Mouse (Mus musculus): ENCODE measurements around the gene Neo1.

DNA sequence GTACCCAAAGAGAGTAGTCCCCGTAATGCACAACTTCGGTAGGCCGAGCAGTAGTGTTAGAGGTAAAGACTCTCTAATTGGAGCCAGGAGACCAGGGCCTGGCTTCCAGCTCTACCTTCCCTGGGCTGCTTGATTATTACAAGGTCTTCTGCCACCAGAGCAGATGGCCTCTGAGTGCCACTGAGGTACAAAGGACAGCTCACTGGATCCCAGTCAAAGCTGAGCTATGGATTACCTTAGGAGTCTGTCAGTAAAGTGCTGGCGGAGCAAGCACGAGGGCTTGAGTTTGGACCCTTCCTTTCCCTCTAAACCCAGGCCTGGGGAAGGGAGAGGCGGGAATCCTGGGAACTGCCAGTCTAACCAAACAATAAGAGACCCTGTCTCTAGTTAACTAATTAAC, 21.8 kb upstream of the Neo1 start:
- no peak for TF ChIP-seq CTCF (IDR thresholded peaks at IDR 0.05; ENCODE audit: low read depth)
- TF ChIP-seq EP300 (optimal IDR thresholded peaks at IDR 0.05): no peak

Data from stomach, postnatal 0 days (tissue).